Mouse (Mus musculus): ENCODE results near the gene Atf3.

DNA sequence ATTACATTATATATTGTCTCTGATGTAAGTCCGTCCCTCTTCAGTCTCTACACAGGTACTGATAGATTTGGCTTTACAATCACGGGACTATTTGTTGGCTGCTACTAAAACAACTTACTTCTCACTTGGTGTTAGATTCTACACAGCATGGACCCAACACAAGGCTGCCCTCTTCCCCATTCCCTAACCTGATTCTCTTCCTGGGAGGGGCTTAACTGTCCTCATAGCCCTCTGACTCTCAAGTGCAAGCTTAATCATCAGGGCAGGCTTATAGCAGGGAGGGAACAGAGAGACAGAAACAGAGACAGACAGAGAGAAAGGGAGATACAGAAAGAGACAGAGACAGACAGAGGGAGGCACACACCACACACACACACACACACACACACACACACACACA, 86.1 kb downstream of the Atf3 start:
- TF ChIP-seq POLR2A (IDR thresholded peaks at IDR 0.05; ENCODE audit: control insufficient read depth, low read depth, low read length) (no peak), CTCF (IDR thresholded peaks at IDR 0.05; ENCODE audit: control insufficient read depth, insufficient read depth, insufficient replicate concordance, low read depth, low read length) (no peak)

Data from testis, adult 2 months (tissue).